Mouse (Mus musculus) kidney, postnatal 0 days (tissue): ENCODE results near the gene Nxt2. TPM values are rescaled to one million over a fixed set of nuclear protein-coding genes. Genes with fewer than 3 reads are reported as not detected.

Experiments used
- ATAC-seq: fragments of 200-750 bp; cut with Nextera tagmentation; replicated peaks from 2 replicates; pipeline ENCODE4 v1.8.0; 2017; ENCODE audit warnings: low read depth, moderate number of reproducible peaks, moderate TSS enrichment, moderate library complexity; ENCODE audit not compliant: low FRiP score
- DNase-seq: peaks from one replicate; pipeline ENCODE4 v3.0.0-alpha.2; 2016; ENCODE audit warnings: low spot score
- H3K27ac ChIP-seq: fragments of 300-500 bp; sonication (generic); 2 replicates; pipeline ENCODE4 v1.5.1; 2014; ENCODE audit warnings: mild to moderate bottlenecking
- H3K27me3 ChIP-seq: fragments of 300-500 bp; sonication (generic); 2 replicates; pipeline ENCODE4 v1.6.1; 2014; ENCODE audit warnings: low read length, mixed read lengths; ENCODE audit not compliant: insufficient read depth
- H3K36me3 ChIP-seq: fragments of 300-500 bp; sonication (generic); 2 replicates; pipeline ENCODE4 v1.6.1; 2014; ENCODE audit warnings: low read length, mixed read lengths; ENCODE audit not compliant: insufficient read depth
- H3K4me1 ChIP-seq: fragments of 300-500 bp; sonication (generic); replicated peaks from 2 replicates; pipeline ENCODE4 v1.6.1; 2014; ENCODE audit warnings: antibody characterized with exemption, low read length, mixed read lengths; ENCODE audit not compliant: insufficient read depth
- H3K4me2 ChIP-seq: fragments of 300-500 bp; sonication (generic); 2 replicates; pipeline ENCODE4 v1.6.1; 2014; ENCODE audit warnings: mild to moderate bottlenecking, low read length, moderate library complexity, mixed read lengths
- H3K4me3 ChIP-seq: fragments of 300-500 bp; sonication (generic); replicated peaks from 2 replicates; pipeline ENCODE4 v1.5.1; 2014; ENCODE audit warnings: low read depth, low read length
- H3K9ac ChIP-seq: fragments of 300-500 bp; sonication (generic); 2 replicates; pipeline ENCODE4 v1.6.1; 2014; ENCODE audit warnings: low read depth, low read length
- H3K9me3 ChIP-seq: fragments of 300-500 bp; sonication (generic); replicated peaks from 2 replicates; pipeline ENCODE4 v1.6.1; 2016; ENCODE audit warnings: low read length, inconsistent platforms, mixed read lengths
- CTCF ChIP-seq: IDR thresholded peaks from 2 replicates; pipeline ENCODE4 v1.5.1; 2016; ENCODE audit warnings: antibody characterized with exemption, low read depth, mild to moderate bottlenecking, moderate library complexity
- WGBS: fragments of 180-500 bp; shearing (Covaris S2); extraction: QIAGEN DNeasy Blood & Tissue Kit; methylation state at CpG from one replicate; pipeline ENCODE4 v1.1.7; 2014; 5-methylcytosine and 5-hydroxymethylcytosine counted together
- polyA plus RNA-seq: library from polyadenylated mRNA; unstranded; fragments of >200 nt; fragmentation: Nextera tagmentation; extraction: Ambion mirVana; gene quantifications from 2 replicates; pipeline ENCODE4 v1.2.1, GENCODE M21; 2015

Nxt2 gene
- polyA plus RNA-seq, 1 experiment from 2014 or later: 29.9 TPM

GRCm38 (mm10) chrX:142237101-142237500 is 10.5 kb downstream of the Nxt2 start:
- no peaks in the 10 kb centered on the region for H3K36me3 ChIP-seq
- H3K27me3 ChIP-seq: no peaks in the 10 kb centered on the region
- H3K4me1 ChIP-seq: no peaks in the 10 kb centered on the region
- H3K4me2 ChIP-seq: no peak overlapping the region
- peak; percentile 52; the same call in 1 of the 2 replicates for TF ChIP-seq CTCF
- no peak overlapping the region for H3K27ac ChIP-seq
- ATAC-seq (no peak), DNase-seq (peak; percentile 20)
- no peak overlapping the region for H3K4me3 ChIP-seq
- WGBS: 57% methylated on average over 2 of the region's 2 CpGs
- no peak overlapping the region for H3K9ac ChIP-seq
- no peaks in the 10 kb centered on the region for H3K9me3 ChIP-seq

- Histone ChIP-seq H3K9ac (no peak overlapping the region), H3K4me1 (no peaks in the 10 kb centered on the region), H3K27ac (no peak overlapping the region), H3K9me3 (no peaks in the 10 kb centered on the region), H3K27me3 (no peaks in the 10 kb centered on the region), H3K4me3 (no peak overlapping the region), H3K4me2 (no peak overlapping the region), H3K36me3 (no peaks in the 10 kb centered on the region)
- DNase-seq (no peak), ATAC-seq (no peak)
- no peak for TF ChIP-seq CTCF
- 65% methylated on average over 5 of the region's 5 CpGs for WGBS
These were observed 19.2 kb downstream of the Nxt2 start for GRCm38 (mm10) chrX:142245682-142246327.

DNA sequence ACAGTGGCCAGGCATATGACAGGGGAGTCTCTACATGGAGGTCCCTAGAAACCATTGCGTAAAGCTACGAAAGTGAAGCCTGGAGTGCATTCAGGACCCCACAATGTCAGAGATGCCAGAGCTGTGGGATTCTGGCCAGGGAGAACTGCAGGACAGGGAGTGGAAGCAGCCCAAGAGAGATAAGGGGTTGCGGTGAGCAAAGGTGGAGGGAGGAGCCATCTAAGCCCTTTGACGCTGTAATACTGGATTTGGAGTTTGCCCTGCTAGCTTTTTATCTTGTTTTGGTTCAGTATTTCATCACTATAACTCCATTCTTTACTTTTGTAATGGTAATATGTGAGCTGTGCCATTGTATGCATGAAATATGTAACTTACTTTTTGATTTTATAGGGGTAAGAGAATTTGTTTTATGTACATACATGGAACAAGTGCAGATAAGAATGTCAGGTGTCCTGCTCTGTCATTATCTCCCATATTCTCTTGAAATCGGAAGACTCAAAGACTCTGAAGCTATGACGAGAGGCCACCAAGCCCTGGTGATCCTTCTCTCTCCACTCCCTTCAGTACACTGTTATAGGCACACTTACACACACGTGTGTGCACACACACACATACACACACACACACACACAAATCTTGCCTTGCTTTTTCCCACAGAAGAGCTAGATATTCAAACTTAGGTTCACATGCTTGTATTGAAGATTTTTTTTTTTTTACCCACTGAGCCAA is 23.6 kb downstream of the Nxt2 start:
- Histone ChIP-seq H3K4me2 (no peak overlapping the region), H3K27ac (no peak overlapping the region), H3K9ac (no peak overlapping the region), H3K9me3 (no peaks in the 10 kb centered on the region), H3K4me3 (no peak overlapping the region), H3K4me1 (no peaks in the 10 kb centered on the region), H3K36me3 (no peaks in the 10 kb centered on the region), H3K27me3 (no peaks in the 10 kb centered on the region)
- WGBS: 81% methylated on average over 7 of the region's 7 CpGs
- DNase-seq (no peak), ATAC-seq (no peak)
- TF ChIP-seq CTCF: no peak

DNA sequence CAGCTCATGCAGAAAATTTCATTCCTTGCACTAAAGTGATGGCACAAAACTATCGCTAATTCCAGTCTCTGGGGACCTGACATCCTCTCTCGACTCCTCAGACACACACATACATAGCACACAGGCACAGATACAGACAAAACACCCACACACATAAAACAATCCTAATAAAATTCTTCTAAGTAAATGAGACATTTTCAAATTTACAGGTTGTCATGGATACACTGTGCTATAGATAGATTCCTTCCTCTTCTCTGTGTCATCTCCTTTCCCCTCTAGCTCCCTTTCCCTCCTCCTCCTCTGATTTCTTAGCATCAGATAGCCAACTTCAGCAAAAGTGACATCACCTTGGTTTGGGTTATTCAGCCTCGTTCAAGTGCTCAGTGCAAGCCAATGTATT is 49.5 kb downstream of the Nxt2 start:
- no peaks in the 10 kb centered on the region for H3K27me3 ChIP-seq
- no peaks in the 10 kb centered on the region for H3K36me3 ChIP-seq
- H3K27ac ChIP-seq: no peak overlapping the region
- H3K4me3 ChIP-seq: no peak overlapping the region
- no peak overlapping the region for H3K9ac ChIP-seq
- H3K4me2 ChIP-seq: no peak overlapping the region
- 58% methylated on average over 3 of the region's 3 CpGs for WGBS
- no peaks in the 10 kb centered on the region for H3K9me3 ChIP-seq
- ATAC-seq: no peak
- no peak for TF ChIP-seq CTCF
- H3K4me1 ChIP-seq: no peaks in the 10 kb centered on the region
- DNase-seq: no peak

GRCm38 (mm10) chrX:142276573-142276972 is 50.0 kb downstream of the Nxt2 start:
- H3K36me3 ChIP-seq: no peaks in the 10 kb centered on the region
- no peaks in the 10 kb centered on the region for H3K4me1 ChIP-seq
- no peak overlapping the region for H3K4me2 ChIP-seq
- ATAC-seq (no peak), DNase-seq (no peak)
- no peak overlapping the region for H3K4me3 ChIP-seq
- H3K9me3 ChIP-seq: no peaks in the 10 kb centered on the region
- no peaks in the 10 kb centered on the region for H3K27me3 ChIP-seq
- no peak overlapping the region for H3K9ac ChIP-seq
- WGBS: 51% methylated on average over 3 of the region's 3 CpGs
- no peak overlapping the region for H3K27ac ChIP-seq
- TF ChIP-seq CTCF: no peak

- Histone ChIP-seq H3K36me3 (no peaks in the 10 kb centered on the region), H3K9me3 (no peaks in the 10 kb centered on the region), H3K4me1 (no peaks in the 10 kb centered on the region), H3K27ac (no peak overlapping the region), H3K4me3 (no peak overlapping the region), H3K9ac (no peak overlapping the region), H3K27me3 (no peaks in the 10 kb centered on the region), H3K4me2 (no peak overlapping the region)
- DNase-seq (peak; percentile 18), ATAC-seq (peak; percentile 54; the same call in 1 of the 2 replicates)
- TF ChIP-seq CTCF: no peak
- WGBS: 43% methylated on average over 5 of the region's 5 CpGs
These were observed 59.3 kb downstream of the Nxt2 start for GRCm38 (mm10) chrX:142285905-142286304.

Other genes starting within 250 kb of the Nxt2 start
- not detected in 2 replicates for gene Gucy2f, start 29.8 kb upstream of the Nxt2 start, polyA plus RNA-seq
- gene Kcne1l, start 79.5 kb downstream of the Nxt2 start, polyA plus RNA-seq: 18.0 and 18.1 TPM in 2 replicates
- 31.1 and 32.3 TPM in 2 replicates for gene Acsl4, start 163.8 kb downstream of the Nxt2 start, polyA plus RNA-seq